Mouse (Mus musculus): ENCODE results near the gene Gm21983. TPM values are rescaled to one million over a fixed set of nuclear protein-coding genes. Genes with fewer than 3 reads are reported as not detected.

Gene Gm21983
- polyA plus RNA-seq, 1 experiment from 2014 or later: not detected

DNA sequence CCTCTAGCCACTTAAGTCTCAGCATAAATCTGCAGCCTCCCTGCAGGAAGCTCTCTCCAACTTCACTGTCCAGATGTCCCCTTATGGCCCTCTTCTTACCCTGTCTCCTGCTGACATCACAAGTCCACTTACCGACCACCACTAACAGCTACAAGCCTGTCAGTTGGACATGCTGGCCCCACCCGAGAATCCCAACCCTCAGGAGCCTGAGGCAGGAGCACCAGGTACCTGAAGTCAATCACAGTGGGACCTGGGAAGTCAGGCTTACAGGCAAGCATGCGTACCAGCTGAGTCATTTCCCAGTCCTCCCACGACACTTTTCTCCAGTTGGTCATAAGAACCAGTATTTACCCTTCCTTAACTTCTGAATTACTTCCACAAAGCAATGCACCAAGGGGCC, 12.8 kb upstream of the Gm21983 start:
- Histone ChIP-seq H3K9ac (ENCODE audit: low read length) (no peak overlapping the region), H3K36me3 (ENCODE audit: control insufficient read depth, insufficient read depth, low read length) (peaks cover 37% of the 10 kb centered on the region), H3K27me3 (ENCODE audit: control insufficient read depth, insufficient read depth, low read length) (no peaks in the 10 kb centered on the region), H3K9me3 (ENCODE audit: control insufficient read depth, low read length) (no peaks in the 10 kb centered on the region), H3K4me3 (ENCODE audit: low read depth, low read length) (no peak overlapping the region), H3K4me1 (ENCODE audit: control insufficient read depth, insufficient read depth, low read length) (peaks cover 17% of the 10 kb centered on the region), H3K27ac (ENCODE audit: low read depth, low read length) (no peak overlapping the region), H3K4me2 (no peak overlapping the region)
- 90% methylated on average over 4 of the region's 4 CpGs for WGBS
- no peak for ATAC-seq (ENCODE audit: low FRiP score)
- DNase-seq (ENCODE audit: low spot score, missing footprints): peak; percentile 73

DNA sequence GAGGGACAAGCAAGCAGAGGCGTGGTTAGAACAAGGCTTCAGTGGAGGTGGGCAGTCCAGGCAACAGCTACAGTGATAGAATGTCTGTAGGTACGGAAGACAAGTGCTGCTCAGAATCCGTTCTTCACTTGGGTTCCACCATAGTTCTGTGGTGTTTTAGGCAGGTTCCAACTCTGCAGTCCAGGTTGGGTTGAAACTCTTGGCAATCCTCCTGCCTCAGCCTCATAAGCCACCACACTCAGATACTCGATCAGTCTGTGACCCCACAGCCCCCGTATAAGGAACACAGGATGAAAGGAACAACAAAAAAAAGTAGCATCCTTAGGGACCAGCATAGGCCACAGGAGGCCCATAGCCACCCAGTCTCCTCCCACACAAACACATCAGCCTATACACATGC, 11.5 kb upstream of the Gm21983 start:
- WGBS: 92% methylated on average over 5 of the region's 5 CpGs
- no peak overlapping the region for H3K9ac ChIP-seq (ENCODE audit: low read length)

DNA sequence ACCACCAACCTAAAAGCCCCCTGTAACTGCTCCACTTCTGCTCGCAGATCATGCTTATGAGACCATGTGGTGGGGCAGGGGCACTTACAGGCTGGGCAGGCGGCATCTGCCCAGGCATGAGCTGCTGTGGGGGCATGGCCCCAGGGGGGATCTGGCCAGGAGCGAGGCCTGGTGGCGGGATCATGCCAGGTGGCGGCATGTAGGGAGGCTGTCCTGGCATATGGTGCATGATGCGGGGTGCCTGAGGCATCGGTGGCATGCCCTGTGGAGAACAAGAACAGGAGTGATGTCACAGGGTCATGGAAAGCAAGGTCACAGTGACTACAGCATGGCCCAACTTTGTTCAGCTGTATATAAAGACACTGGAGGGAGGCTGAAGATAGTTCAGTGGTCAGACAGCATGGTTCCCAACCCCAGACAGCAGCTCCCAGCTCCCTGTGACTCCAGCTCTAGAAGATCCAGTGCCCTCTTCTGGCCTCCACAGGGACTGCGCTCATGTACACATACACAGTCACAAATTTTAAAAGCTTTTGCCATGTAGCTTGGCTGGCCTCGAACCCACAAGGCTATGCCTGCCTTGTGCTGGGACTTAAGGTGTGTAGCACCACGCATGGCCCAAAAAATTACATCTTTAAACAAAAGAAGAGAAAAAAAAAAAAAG, 8.5 kb upstream of the Gm21983 start:
- Histone ChIP-seq H3K27ac (ENCODE audit: low read depth, low read length) (no peak overlapping the region), H3K4me1 (ENCODE audit: control insufficient read depth, insufficient read depth, low read length) (peaks cover 6% of the 10 kb centered on the region), H3K9me3 (ENCODE audit: control insufficient read depth, low read length) (no peaks in the 10 kb centered on the region), H3K9ac (ENCODE audit: low read length) (no peak overlapping the region), H3K36me3 (ENCODE audit: control insufficient read depth, insufficient read depth, low read length) (peaks cover 64% of the 10 kb centered on the region), H3K27me3 (ENCODE audit: control insufficient read depth, insufficient read depth, low read length) (no peaks in the 10 kb centered on the region), H3K4me2 (no peak overlapping the region), H3K4me3 (ENCODE audit: low read depth, low read length) (no peak overlapping the region)
- peak; percentile 19 for DNase-seq (ENCODE audit: low spot score, missing footprints)
- no peak for ATAC-seq (ENCODE audit: low FRiP score)
- WGBS: 97% methylated on average over 10 of the region's 10 CpGs

More for the DNA sequence above, 11.5 kb upstream of the Gm21983 start:
- Histone ChIP-seq H3K4me2 (no peak overlapping the region), H3K27ac (ENCODE audit: low read depth, low read length) (no peak overlapping the region), H3K27me3 (ENCODE audit: control insufficient read depth, insufficient read depth, low read length) (no peaks in the 10 kb centered on the region), H3K4me1 (ENCODE audit: control insufficient read depth, insufficient read depth, low read length) (peaks cover 17% of the 10 kb centered on the region), H3K36me3 (ENCODE audit: control insufficient read depth, insufficient read depth, low read length) (peaks cover 45% of the 10 kb centered on the region), H3K9me3 (ENCODE audit: control insufficient read depth, low read length) (no peaks in the 10 kb centered on the region), H3K4me3 (ENCODE audit: low read depth, low read length) (no peak overlapping the region)
- ATAC-seq (ENCODE audit: low FRiP score): no peak
- DNase-seq (ENCODE audit: low spot score, missing footprints): peak; percentile 69

DNA sequence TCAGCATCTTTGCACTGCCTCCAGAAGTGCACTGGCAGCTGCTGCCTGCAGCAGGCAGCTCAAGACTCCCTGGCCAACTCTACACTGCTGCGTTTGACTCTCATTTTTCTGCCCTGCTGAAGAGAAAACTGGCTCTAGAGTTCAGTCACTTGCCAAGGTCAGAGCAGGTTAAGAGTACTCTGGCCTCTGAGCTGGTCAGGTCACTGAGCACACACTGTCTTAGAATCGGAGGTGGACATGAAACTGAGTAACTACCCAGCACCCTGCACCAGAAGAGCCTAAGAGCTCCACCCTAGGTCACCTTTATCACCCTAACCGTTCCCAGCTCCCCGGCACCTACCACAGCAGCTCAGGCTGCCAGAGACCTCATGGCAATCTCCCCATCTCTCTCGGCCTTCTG, 5.1 kb upstream of the Gm21983 start:
- no peaks in the 10 kb centered on the region for H3K9me3 ChIP-seq (ENCODE audit: control insufficient read depth, low read length)
- WGBS: 94% methylated on average over 5 of the region's 5 CpGs
- no peak overlapping the region for H3K4me3 ChIP-seq (ENCODE audit: low read depth, low read length)
- ATAC-seq (ENCODE audit: low FRiP score) (no peak), DNase-seq (ENCODE audit: low spot score, missing footprints) (peak; percentile 68)
- peaks cover 50% of the 10 kb centered on the region for H3K36me3 ChIP-seq (ENCODE audit: control insufficient read depth, insufficient read depth, low read length)
- no peak overlapping the region for H3K4me2 ChIP-seq
- no peak overlapping the region for H3K27ac ChIP-seq (ENCODE audit: low read depth, low read length)
- H3K27me3 ChIP-seq (ENCODE audit: control insufficient read depth, insufficient read depth, low read length): no peaks in the 10 kb centered on the region
- no peaks in the 10 kb centered on the region for H3K4me1 ChIP-seq (ENCODE audit: control insufficient read depth, insufficient read depth, low read length)
- no peak overlapping the region for H3K9ac ChIP-seq (ENCODE audit: low read length)

DNA sequence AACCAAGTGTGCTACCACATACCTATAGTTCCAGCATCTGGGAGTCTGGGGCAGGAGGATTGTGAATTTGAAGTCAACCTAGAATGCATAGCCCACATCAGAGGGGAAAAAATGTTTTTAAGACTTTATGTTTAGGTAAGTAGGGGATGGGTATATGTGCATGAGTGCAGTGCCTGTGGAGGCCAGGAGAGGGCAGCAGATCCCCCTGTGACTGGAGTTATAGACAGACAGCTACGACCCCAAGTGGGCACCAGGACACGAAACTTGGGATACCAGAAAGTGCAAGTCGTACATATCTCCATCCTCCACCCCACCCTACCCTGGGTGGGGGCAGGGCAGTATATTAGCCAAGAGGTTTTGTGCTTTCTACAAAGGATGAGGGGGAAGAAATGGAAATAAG, 4.1 kb upstream of the Gm21983 start:
- Histone ChIP-seq H3K9me3 (ENCODE audit: control insufficient read depth, low read length) (no peaks in the 10 kb centered on the region), H3K9ac (ENCODE audit: low read length) (no peak overlapping the region), H3K4me1 (ENCODE audit: control insufficient read depth, insufficient read depth, low read length) (peaks cover 2% of the 10 kb centered on the region; the same call in 1 of the 2 replicates), H3K4me3 (ENCODE audit: low read depth, low read length) (no peak overlapping the region), H3K27me3 (ENCODE audit: control insufficient read depth, insufficient read depth, low read length) (no peaks in the 10 kb centered on the region), H3K4me2 (no peak overlapping the region), H3K36me3 (ENCODE audit: control insufficient read depth, insufficient read depth, low read length) (peaks cover 40% of the 10 kb centered on the region), H3K27ac (ENCODE audit: low read depth, low read length) (no peak overlapping the region)
- ATAC-seq (ENCODE audit: low FRiP score): no peak
- 76% methylated on average over 3 of the region's 3 CpGs for WGBS
- peak; percentile 94 for DNase-seq (ENCODE audit: low spot score, missing footprints)

DNA sequence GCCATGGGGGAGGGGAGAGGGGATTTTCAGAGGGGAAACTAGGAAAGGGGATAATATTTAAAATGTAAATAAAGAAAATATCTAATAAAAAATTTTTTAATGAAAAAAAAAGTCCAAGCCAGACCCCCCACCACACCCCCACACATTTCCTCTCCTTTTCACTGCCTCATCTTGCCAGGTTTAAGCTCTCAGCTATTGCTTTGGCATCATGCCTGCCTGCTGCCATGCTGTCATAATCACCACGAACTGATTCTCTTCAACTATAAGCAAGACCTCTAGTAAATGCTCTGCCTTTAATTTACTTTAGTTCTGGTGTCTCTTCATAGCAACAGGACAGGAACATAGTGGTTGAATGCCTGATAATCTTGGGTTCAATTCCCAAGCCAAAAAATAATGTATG, 1.6 kb upstream of the Gm21983 start:
- Histone ChIP-seq H3K9me3 (ENCODE audit: control insufficient read depth, low read length) (no peaks in the 10 kb centered on the region), H3K36me3 (ENCODE audit: control insufficient read depth, insufficient read depth, low read length) (peaks cover 20% of the 10 kb centered on the region), H3K9ac (ENCODE audit: low read length) (no peak overlapping the region), H3K27me3 (ENCODE audit: control insufficient read depth, insufficient read depth, low read length) (no peaks in the 10 kb centered on the region), H3K27ac (ENCODE audit: low read depth, low read length) (no peak overlapping the region), H3K4me3 (ENCODE audit: low read depth, low read length) (no peak overlapping the region), H3K4me1 (ENCODE audit: control insufficient read depth, insufficient read depth, low read length) (peaks cover 8% of the 10 kb centered on the region), H3K4me2 (no peak overlapping the region)
- 97% methylated on average over 1 of the region's 1 CpGs for WGBS
- no peak for DNase-seq (ENCODE audit: low spot score, missing footprints)
- no peak for ATAC-seq (ENCODE audit: low FRiP score)

DNA sequence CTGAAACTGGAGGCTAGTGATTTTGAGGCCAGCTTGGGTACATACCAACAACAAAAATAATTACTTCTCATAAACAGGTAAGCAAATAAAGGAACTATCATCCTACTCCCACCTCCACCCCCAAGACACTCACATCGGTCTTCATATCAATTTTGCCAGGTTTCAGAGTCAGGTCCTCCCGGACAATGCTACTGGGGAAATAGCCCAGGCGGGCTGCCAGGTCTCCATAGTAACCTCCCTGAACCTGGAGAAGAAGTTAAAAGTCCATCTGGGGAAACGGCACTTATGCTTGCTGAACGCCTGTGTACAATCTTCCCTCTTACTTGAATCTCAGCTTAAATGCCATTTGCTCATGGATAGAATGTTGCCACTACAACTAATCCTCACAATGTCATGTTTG, 850 bp downstream of the Gm21983 start:
- H3K9me3 ChIP-seq (ENCODE audit: control insufficient read depth, low read length): no peaks in the 10 kb centered on the region
- no peak overlapping the region for H3K27ac ChIP-seq (ENCODE audit: low read depth, low read length)
- H3K36me3 ChIP-seq (ENCODE audit: control insufficient read depth, insufficient read depth, low read length): peaks cover 5% of the 10 kb centered on the region
- no peak for ATAC-seq (ENCODE audit: low FRiP score)
- no peaks in the 10 kb centered on the region for H3K27me3 ChIP-seq (ENCODE audit: control insufficient read depth, insufficient read depth, low read length)
- no peak overlapping the region for H3K4me3 ChIP-seq (ENCODE audit: low read depth, low read length)
- WGBS: 58% methylated on average over 5 of the region's 5 CpGs
- no peak overlapping the region for H3K9ac ChIP-seq (ENCODE audit: low read length)
- H3K4me2 ChIP-seq: no peak overlapping the region
- DNase-seq (ENCODE audit: low spot score, missing footprints): peak; percentile 41
- H3K4me1 ChIP-seq (ENCODE audit: control insufficient read depth, insufficient read depth, low read length): peaks cover 8% of the 10 kb centered on the region

DNA sequence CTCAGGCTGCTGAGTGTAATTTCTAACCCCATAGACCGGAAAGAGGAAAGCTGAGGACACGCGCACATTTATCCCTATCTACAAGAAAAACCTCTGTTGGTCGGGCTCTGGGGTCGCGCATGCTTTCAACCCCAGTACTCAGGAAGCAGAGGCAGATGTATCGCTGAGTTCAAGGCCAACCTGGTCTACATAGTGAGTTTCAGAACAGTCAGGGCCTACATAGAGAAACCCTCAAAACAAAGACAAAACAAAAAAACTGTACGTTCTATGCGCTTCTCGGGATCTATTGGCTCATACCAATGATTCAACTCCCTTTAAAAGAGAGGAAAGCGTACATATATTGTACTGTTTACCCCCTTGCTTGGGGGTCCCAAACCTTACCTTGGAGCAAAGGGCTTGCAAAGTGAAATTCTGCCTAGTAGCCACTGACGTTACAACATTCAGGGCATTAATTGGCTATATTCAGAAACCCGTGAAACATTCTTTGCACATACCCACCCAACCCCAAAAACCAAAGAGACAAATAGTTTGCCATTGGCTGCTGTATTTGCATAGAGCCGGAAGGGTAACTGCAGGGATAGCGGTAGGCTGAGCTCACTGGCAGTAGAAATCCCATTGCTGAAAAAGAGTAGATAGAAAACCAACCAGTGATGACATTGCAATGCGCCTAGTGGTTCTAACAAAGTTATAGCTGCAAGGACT, 1.5 kb downstream of the Gm21983 start:
- no peaks in the 10 kb centered on the region; the same call in 1 of the 2 replicates for H3K36me3 ChIP-seq (ENCODE audit: control insufficient read depth, insufficient read depth, low read length)
- peak overlapping the region; percentile 72 for H3K4me3 ChIP-seq (ENCODE audit: low read depth, low read length)
- WGBS: 48% methylated on average over 16 of the region's 16 CpGs
- H3K27me3 ChIP-seq (ENCODE audit: control insufficient read depth, insufficient read depth, low read length): no peaks in the 10 kb centered on the region
- DNase-seq (ENCODE audit: low spot score, missing footprints) (no peak), ATAC-seq (ENCODE audit: low FRiP score) (no peak)
- H3K9ac ChIP-seq (ENCODE audit: low read length): peak overlapping the region; percentile 58
- peak overlapping the region; percentile 69 for H3K27ac ChIP-seq (ENCODE audit: low read depth, low read length)
- peaks cover 8% of the 10 kb centered on the region for H3K4me1 ChIP-seq (ENCODE audit: control insufficient read depth, insufficient read depth, low read length)
- peak overlapping the region; percentile 50 for H3K4me2 ChIP-seq
- H3K9me3 ChIP-seq (ENCODE audit: control insufficient read depth, low read length): no peaks in the 10 kb centered on the region

Data from midbrain, embryonic 11.5 days (tissue).